Mouse (Mus musculus): Measurements from ENCODE around the gene Gucy2d.

- TF ChIP-seq CTCF (IDR thresholded peaks at IDR 0.05; ENCODE audit: low read depth, low read length), result no peak
- TF ChIP-seq POLR2AphosphoS5 (IDR thresholded peaks at IDR 0.05; ENCODE audit: insufficient replicate concordance, low read depth, low read length), result no peak
- TF ChIP-seq GATA1 (IDR thresholded peaks at IDR 0.05; ENCODE audit: borderline replicate concordance, low read length), result no peak
- no peak for TF ChIP-seq GATA2 (IDR thresholded peaks at IDR 0.05; ENCODE audit: borderline replicate concordance, low read depth, low read length)
These were observed 9.4 kb upstream of the Gucy2d start for GRCm38 (mm10) chr7:98430785-98431184.
